Mouse (Mus musculus) myocyte (in vitro differentiated cells): Measurements from ENCODE around the gene Slc41a2.

Experiments
- E2F4 ChIP-seq: IDR thresholded peaks from one replicate; pipeline ENCODE4 v1.6.1; 2011; ENCODE audit warnings: mild to moderate bottlenecking, control low read depth, moderate library complexity; ENCODE audit not compliant: insufficient read depth
- MAX ChIP-seq: IDR thresholded peaks from one replicate; pipeline ENCODE4 v1.6.1; 2011; ENCODE audit warnings: low read depth, mild to moderate bottlenecking, control low read depth
- MYOG ChIP-seq, 3 experiments: IDR thresholded peaks; one replicate each; pipeline ENCODE4 v1.6.1; 2011; ENCODE audit warnings: control low read depth in 2 of 3, low read depth in 2 of 3, mild to moderate bottlenecking in 2 of 3; ENCODE audit not compliant: insufficient read length in 2 of 3, control insufficient read depth in 1 of 3, insufficient read depth in 1 of 3
- POLR2A ChIP-seq: IDR thresholded peaks from one replicate; pipeline ENCODE4 v1.6.1; 2011; ENCODE audit warnings: low read depth, mild to moderate bottlenecking, control low read depth, moderate library complexity; ENCODE audit not compliant: insufficient read length
- TCF12 ChIP-seq: IDR thresholded peaks from one replicate; pipeline ENCODE4 v1.6.1; 2011; ENCODE audit warnings: mild to moderate bottlenecking, control low read depth; ENCODE audit not compliant: poor library complexity, insufficient read depth, severe bottlenecking
- USF1 ChIP-seq: IDR thresholded peaks from one replicate; pipeline ENCODE4 v1.6.1; 2011; ENCODE audit warnings: low read depth, mild to moderate bottlenecking, control low read depth, moderate library complexity

DNA sequence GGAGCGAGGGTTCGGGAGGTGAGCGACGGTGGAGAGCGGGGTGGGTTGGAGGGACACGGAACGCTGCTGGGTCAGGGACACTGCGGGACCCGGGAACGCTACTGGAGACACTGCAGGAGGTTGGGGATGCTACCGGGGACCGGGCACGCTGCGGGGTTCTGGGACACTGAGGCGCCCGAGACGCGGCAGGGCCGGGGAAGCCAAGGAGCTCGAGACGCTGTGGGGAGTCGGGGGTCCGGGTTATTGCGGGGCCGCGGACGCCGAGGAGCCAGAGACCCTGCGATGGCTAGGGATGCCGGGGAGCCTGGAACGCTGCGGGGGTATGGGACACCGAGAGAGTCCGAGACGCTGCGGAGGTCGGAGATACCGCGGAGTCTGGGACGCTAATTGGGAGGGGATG lies 22.7 kb upstream of the Slc41a2 start:
- TF ChIP-seq POLR2A: no peak
- no peak for TF ChIP-seq MAX
- no peak for TF ChIP-seq E2F4
- no peak for TF ChIP-seq MYOG (IDR thresholded peaks at IDR 0.05; ENCODE audit: control insufficient read depth in 1 of 3, insufficient read depth in 1 of 3, insufficient read length in 2 of 3, low read depth in 2 of 3)
- TF ChIP-seq USF1: no peak
- no peak for TF ChIP-seq TCF12
